Mouse (Mus musculus) embryo, embryonic 11 days (tissue): Measurements from ENCODE around the gene Lst1.

Source experiments
- DNase-seq: peaks from one replicate; pipeline ENCODE4 v3.0.0-alpha.2; 2015

Lst1 gene

DNA sequence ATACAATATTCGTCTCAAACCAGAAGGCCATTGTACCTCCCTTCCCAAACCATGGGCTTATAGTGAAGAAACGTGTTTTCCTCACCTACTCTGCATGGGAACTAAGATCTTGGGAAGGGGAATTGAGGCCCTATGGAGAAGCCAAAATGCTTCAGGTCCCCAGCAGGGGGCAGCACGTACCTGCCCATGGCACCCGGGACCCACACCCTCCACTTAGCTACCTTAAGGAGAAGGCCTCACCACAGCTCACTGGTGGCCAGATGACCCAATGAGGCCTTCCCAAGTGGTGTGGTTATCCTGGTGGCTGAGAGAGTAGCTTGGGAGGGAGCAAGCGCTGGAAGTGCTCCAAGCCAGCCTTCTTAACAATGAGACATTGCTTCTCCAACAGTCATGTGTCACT is 9.7 kb downstream of the Lst1 start:
- peak; percentile 80 for DNase-seq

DNA sequence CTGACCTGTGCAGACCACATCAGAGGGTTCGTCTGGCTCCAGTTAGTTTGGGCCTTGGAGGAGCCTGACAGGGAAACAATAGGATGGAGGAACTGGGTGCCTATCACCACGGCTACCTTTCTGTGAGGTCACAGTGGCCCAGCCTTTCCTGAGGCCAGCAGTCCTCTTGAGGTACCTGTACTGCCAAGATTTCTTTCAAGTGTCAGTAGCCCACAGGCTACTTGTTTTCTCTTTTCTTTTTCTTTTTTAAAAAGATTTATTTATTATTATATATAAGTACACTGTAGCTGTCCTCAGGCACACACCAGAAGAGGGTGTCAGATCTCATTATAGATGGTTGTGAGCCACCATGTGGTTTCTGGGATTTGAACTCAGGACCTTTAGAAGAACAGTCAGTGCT is 12.3 kb downstream of the Lst1 start, which contains the start of gene Aif1:
Gene Aif1 (minus strand): TSS at position 101 of the 400 bp plus-strand sequence.
- DNase-seq = no peak

GRCm38 (mm10) chr17:35175382-35175781 is 12.9 kb downstream of the Lst1 start:
- DNase-seq = no peak

DNA sequence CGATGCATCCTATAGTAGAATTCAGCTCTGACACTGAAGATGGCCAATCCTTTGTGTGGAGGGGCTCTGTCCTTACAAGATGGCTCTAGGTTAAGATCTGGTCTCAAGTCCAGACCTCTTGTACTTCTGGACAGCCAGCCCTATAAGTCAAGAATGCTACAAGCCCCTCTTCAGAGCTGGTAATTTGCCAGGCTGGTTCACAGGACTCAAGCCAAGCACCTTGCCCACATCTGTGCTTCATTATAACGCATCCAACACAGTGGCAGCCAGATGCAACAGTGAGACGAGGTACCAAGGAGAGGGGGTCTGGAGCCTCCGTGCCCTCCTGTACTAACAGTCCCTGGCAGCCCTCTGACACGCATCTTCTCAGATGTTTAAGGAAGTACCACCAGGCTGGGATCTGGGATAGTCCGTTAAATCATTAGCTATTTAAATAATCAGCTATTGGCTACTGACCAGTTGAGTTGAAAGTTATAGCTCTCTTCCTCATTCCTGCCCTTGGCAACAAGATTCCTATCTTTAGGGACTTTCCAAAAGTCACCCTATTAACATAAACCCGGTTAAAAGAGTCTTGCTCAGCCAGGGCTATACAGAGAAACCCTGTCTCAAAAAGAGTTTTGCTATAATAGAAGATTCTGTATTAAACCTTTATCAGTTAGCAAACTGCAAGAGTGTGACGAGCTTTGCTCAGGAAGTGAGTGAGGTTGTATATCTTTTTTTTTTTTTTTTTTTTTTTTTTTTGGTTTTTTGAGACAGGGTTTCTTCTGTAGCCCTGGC is 13.8 kb downstream of the Lst1 start:
- no peak for DNase-seq

DNA sequence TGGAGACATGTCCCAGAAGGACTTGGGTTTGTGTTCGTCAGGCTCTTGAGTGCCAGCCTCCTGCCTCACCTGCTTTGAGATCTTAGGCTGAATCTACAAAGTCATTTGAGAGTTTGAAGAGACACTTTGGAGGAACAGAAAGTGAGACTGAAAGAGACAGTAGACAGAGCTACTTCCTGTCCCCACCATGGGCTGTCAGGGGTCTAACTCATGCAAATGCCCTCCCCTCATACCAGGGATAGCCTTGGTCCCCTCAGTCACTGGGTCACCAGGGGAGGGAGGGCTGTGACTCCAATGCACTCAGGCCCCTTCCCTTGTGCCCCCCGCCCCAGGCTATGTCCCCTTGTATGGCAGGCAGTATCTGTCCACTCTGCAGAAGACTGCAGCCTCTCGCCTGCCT is 14.9 kb downstream of the Lst1 start:
- DNase-seq = no peak

GRCm38 (mm10) chr17:35172445-35173234 is 15.6 kb downstream of the Lst1 start:
- no peak for DNase-seq

DNA sequence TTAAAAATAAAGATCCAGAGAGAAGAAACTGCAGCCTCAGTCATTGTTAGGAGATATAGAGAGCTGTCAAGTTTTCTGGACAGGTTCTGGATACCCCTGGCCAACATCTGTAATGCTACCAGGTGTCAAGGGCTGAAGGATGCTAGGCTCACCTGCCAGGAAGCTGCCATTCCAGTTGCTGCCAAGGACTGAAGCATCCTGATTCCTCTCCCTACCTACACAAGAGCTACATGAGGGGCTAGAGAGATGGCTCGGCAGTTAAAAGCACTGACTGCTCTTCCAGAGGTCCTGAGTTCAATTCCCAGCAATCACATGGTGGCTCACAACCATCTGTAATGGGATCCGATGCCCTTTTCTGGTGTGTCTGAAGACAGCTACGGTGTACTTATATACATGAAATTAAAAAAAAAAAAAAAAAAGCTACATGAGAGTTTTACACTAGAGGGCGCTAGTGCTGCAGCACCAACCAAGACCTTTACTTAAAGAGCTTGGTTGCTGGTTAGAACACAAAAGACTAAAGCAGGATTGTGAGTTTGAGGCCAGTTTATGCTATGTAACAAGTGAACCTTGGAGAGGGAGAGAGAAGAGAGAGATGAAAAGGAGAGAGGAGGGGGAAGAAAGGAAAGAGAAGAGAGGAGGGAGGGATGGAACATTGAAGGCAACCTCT is 19.6 kb downstream of the Lst1 start:
- DNase-seq = peak; percentile 87

DNA sequence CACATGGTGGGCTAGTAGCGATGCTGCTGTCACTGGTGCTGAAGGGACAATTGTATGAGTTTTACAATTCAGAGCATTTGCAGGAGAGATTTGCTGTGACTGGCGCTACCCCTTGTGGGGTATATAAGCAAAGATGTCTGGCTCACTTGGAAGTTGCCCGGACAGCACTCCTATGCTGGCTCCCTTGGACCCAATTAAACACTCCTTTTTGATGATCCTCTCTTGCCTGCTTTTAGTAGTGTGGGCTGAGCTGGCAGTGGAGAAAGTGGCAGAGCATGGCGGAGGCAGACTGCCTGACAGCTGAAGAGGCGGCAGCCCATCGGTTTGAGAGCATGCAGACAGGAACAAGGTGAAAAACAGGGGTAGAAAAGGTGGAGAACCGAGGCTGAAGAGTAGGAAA is 20.4 kb downstream of the Lst1 start:
- no peak for DNase-seq

DNA sequence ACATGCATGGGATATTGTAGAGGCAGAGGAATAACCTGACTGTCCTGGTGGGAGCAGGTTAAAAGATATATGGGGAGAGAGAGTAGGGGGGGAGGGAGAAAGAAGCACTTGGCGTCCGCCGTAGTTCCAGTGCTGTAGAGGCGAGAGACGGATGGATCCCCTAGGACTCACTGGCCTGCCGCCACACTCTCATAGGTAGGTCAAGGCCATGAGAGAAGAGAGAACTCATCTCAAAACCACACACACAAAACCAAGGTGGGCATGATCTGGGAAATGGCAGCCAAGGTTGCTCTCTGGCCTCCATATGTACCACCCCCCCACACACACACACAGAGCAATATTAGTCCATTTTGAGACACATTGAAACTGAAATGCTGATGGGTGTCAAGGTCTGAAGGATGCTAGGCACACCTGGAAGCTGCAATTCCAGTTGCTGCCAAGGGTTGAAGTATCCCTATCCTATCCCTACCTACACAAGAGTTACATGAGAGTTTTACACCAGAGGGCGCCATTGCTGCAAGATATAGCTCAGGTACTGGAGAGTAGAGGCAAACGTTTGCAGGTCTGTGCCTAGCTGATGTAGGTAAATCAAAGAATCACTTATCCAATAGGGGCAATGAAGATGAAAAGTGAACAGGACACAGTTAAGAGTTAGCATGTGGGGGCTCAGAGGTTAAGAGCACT is 21.7 kb downstream of the Lst1 start:
- DNase-seq = peak; percentile 81

- peak; percentile 31 for DNase-seq
Measured at GRCm38 (mm10) chr17:35165451-35166155, 22.6 kb downstream of the Lst1 start.

DNA sequence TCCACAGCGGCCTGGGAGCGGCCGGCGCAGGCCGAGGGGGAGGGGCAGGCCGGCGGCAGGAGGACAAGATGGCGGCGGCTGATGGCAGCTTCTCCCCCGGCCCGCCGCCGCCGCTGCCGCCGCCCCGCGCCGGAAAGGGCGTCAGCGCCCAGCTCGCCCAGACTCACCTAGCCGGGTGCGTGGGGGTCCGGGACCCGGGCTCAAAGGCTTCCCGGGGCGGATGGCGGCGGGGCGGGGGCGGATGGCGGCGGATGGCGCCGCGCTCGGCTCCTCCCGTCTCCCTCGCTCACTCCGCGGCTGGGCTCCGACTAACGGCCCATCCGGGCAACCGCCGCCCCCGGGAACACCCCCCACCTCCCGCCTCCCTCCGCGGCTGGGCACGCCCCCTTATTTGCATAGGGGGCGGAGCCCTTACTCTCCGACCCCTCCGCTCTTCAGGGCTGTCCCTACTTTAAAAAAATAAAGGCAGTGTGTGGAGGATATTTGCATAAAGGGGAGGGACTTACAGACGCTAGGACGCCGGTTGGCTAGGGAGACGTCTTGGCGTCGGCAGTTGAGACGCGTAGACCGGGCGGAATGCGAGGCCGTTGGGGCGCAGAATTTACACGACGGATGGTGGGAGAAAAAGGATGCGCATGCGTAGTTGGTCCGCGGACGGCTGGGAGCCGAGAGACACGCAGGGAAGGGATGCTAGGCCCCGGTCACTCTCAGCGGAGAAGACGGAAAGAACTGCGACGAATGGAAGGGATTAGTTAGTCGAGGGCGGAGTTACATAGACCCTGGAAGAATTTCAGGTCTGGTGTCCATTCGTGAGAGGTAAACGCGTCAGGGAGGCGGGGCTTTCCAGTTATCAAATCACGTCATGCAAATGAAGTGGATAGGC is 23.4 kb downstream of the Lst1 start, which contains the start of gene Prrc2a:
Gene Prrc2a (minus strand): TSS at position 330 of the 883 bp plus-strand sequence.
- peak; percentile 99 for DNase-seq

- DNase-seq = no peak
Measured at GRCm38 (mm10) chr17:35164218-35164567, 24.0 kb downstream of the Lst1 start.

GRCm38 (mm10) chr17:35163326-35164081 is 24.7 kb downstream of the Lst1 start:
- no peak for DNase-seq

GRCm38 (mm10) chr17:35162730-35163129 is 25.5 kb downstream of the Lst1 start:
- no peak for DNase-seq

GRCm38 (mm10) chr17:35162121-35162520 is 26.1 kb downstream of the Lst1 start:
- no peak for DNase-seq

DNA sequence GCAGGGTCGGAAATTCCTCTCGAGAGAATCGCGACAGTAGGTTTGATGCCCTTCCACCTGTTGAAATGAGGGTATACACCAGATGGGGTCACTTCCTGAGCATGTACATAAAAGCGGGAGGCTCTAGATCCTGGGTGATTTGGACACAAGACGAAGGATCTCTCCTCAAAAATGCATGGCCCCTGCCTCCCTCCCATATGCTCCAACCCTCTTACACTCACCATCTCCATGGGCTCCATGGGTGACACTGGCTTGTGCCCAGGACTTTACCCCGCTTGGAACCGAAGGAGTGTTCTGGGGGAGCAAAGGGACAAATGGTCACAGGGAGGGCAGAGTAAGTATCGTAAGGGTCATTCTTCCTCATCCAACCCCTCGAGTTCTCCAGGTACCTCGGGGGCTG is 26.8 kb downstream of the Lst1 start:
- no peak for DNase-seq

GRCm38 (mm10) chr17:35159638-35160037 is 28.6 kb downstream of the Lst1 start:
- DNase-seq = no peak

DNA sequence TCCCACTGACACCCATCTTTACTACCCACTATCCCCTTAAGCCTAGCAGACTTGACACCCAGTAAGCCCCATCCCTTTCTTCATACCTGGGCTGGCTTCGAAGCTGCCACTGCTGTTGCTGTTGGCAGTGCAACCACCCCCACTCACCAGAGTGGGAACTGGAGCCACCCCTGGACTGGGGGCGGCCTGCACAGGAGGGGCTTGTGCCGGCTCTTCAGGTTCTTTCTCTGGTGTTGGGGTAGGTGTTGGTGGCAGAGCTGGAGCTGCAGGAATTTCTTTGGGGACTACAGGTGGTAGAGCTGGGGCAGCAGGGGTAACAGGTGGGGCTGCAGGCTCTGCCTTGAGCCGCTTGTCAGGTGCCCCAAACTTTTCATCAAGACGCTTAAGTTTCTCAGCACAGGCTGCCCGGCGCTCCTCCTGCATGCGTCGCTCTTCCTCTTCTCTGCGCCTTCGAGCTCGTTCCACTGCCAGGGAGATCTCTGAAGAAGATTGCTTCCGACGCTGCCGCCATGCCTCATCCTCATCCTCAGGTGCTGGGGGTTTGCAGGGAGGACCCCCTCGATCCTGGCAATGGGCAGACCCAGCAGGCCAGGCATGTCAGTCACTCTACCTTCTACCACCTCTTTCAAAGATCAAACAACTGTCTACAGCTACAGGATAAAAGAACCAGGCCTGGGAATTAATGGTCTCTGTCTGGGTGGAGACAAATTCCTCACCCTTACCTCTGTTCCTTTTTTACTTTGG is 29.2 kb downstream of the Lst1 start:
- DNase-seq = no peak

- DNase-seq = no peak
Measured at GRCm38 (mm10) chr17:35157661-35158175, 30.5 kb downstream of the Lst1 start.

DNA sequence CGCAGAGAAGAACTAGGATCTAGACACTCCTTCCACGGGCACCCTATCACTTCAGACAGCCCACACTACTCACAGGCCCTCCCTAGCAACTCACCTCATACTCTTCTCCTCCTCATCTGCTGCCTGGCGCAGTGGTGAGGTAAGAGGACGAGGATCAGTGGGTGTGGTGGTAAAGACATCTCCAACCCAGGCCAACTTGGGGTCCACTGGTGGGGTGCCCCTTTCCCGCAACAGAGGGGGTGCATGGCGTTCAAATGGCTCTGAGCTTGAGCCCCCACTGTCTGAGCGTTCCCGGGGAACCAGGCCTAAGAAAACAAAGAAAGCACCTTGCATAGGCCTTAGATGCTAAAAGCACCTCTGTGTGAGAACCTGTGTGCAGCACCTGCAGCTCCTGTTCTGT is 31.0 kb downstream of the Lst1 start:
- no peak for DNase-seq
